Mouse (Mus musculus): Measurements from ENCODE around the gene Mmab.

DNA sequence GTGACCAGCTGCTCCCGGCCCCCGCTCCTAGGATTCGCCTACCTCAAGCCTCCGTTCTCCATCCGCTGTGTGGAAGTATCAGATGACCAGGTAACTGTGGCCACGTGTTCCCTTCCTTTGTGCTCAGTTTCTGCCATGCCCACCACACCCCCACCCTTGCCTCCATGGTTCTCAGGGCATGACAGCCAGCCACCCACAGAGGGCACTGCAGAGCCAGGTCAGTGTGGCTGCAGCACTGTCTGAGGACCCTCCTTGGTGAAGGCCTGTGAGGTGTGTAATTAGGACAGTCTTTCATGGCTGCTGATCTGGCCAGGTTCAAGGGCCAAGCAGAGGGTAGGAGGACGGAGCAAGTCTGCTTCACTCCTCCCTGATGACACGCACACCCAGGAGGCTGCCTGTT lies 25.3 kb downstream of the Mmab start:
- TF ChIP-seq CTCF (IDR thresholded peaks at IDR 0.05; ENCODE audit: borderline replicate concordance, control insufficient read depth, extremely low read depth, insufficient read depth, low read length, poor library complexity) = no peak
- no peak for TF ChIP-seq POLR2A (IDR thresholded peaks at IDR 0.05; ENCODE audit: control insufficient read depth, extremely low read depth, insufficient read depth, low read length, poor library complexity)
